Mouse (Mus musculus) midbrain, embryonic 15.5 days (tissue): Measurements from ENCODE around the gene Dnajc30. TPM values are rescaled to one million over a fixed set of nuclear protein-coding genes. Genes with fewer than 3 reads are reported as not detected.

Source experiments
- ATAC-seq: fragments of 200-750 bp; cut with Nextera tagmentation; replicated peaks from 2 replicates; pipeline ENCODE4 v1.8.0; 2017; ENCODE audit warnings: moderate TSS enrichment
- H3K27ac ChIP-seq: fragments of 300-500 bp; sonication (generic); 2 replicates; pipeline ENCODE4 v1.5.1; 2015; ENCODE audit warnings: mild to moderate bottlenecking, inconsistent platforms
- H3K27me3 ChIP-seq: fragments of 300-500 bp; sonication (generic); replicated peaks from 2 replicates; pipeline ENCODE4 v1.6.1; 2015; ENCODE audit warnings: inconsistent platforms
- H3K36me3 ChIP-seq: fragments of 300-500 bp; sonication (generic); replicated peaks from 2 replicates; pipeline ENCODE4 v1.6.1; 2015; ENCODE audit warnings: inconsistent platforms
- H3K4me1 ChIP-seq: fragments of 300-500 bp; sonication (generic); 2 replicates; pipeline ENCODE4 v1.6.1; 2015; ENCODE audit warnings: inconsistent platforms
- H3K4me2 ChIP-seq: fragments of 300-500 bp; sonication (generic); 2 replicates; pipeline ENCODE4 v1.6.1; 2015; ENCODE audit warnings: inconsistent platforms, mild to moderate bottlenecking, moderate library complexity
- H3K4me3 ChIP-seq: fragments of 300-500 bp; sonication (generic); 2 replicates; pipeline ENCODE4 v1.5.1; 2015; ENCODE audit warnings: mild to moderate bottlenecking, inconsistent platforms
- H3K9ac ChIP-seq: fragments of 300-500 bp; sonication (generic); 2 replicates; pipeline ENCODE4 v1.6.1; 2015; ENCODE audit warnings: mild to moderate bottlenecking, inconsistent platforms
- H3K9me3 ChIP-seq: fragments of 300-500 bp; sonication (generic); 2 replicates; pipeline ENCODE4 v1.6.1; 2016; ENCODE audit warnings: inconsistent platforms
- WGBS: fragments of 180-500 bp; shearing (Covaris S2); methylation state at CpG from one replicate; pipeline ENCODE4 v1.1.7; 2015; ENCODE audit warnings: mixed read lengths; 5-methylcytosine and 5-hydroxymethylcytosine counted together
- polyA plus RNA-seq: library from polyadenylated mRNA; unstranded; fragments of >200 nt; fragmentation: Nextera tagmentation; extraction: Ambion mirVana; gene quantifications from 2 replicates; pipeline ENCODE4 v1.2.1, GENCODE M21; 2015

Dnajc30 gene
- 43.4 and 47.8 TPM in 2 replicates for polyA plus RNA-seq

- H3K9ac ChIP-seq: peak within 1 kb of the TSS; percentile 87
- peak within 1 kb of the TSS; percentile 75 for H3K27ac ChIP-seq
- peak within 1 kb of the TSS; percentile 96 for H3K4me3 ChIP-seq
- peaks cover 27% of the 10 kb centered on the region for H3K4me1 ChIP-seq
- peaks cover 20% of the 10 kb centered on the region for H3K36me3 ChIP-seq
- under 1% methylated on average over 51 of the region's 52 CpGs for WGBS
- no peaks in the 10 kb centered on the region for H3K27me3 ChIP-seq
- ATAC-seq: peak; percentile 97
- H3K9me3 ChIP-seq: no peaks in the 10 kb centered on the region
- peak within 1 kb of the TSS; percentile 79 for H3K4me2 ChIP-seq
Measured at GRCm38 (mm10) chr5:135063629-135064381, at the start of gene Dnajc30. Gene Dnajc30, plus strand, starts transcription at chr5:135064202.

GRCm38 (mm10) chr5:135015497-135015896, 48.5 kb upstream of the Dnajc30 start:
- 14% methylated on average over 7 of the region's 7 CpGs for WGBS
- no peaks in the 10 kb centered on the region for H3K9me3 ChIP-seq
- H3K9ac ChIP-seq: no peak overlapping the region
- H3K27me3 ChIP-seq: no peaks in the 10 kb centered on the region
- no peak for ATAC-seq
- no peak overlapping the region for H3K4me3 ChIP-seq
- no peak overlapping the region for H3K4me2 ChIP-seq
- H3K4me1 ChIP-seq: peaks cover 22% of the 10 kb centered on the region
- no peak overlapping the region for H3K27ac ChIP-seq
- no peaks in the 10 kb centered on the region for H3K36me3 ChIP-seq

GRCm38 (mm10) chr5:135016224-135016759, 47.7 kb upstream of the Dnajc30 start:
- 63% methylated on average over 4 of the region's 4 CpGs for WGBS
- Histone ChIP-seq H3K27ac (no peak overlapping the region), H3K9me3 (no peaks in the 10 kb centered on the region), H3K4me1 (peaks cover 14% of the 10 kb centered on the region), H3K9ac (no peak overlapping the region), H3K4me2 (no peak overlapping the region), H3K27me3 (no peaks in the 10 kb centered on the region), H3K4me3 (no peak overlapping the region), H3K36me3 (no peaks in the 10 kb centered on the region)
- no peak for ATAC-seq

GRCm38 (mm10) chr5:135021814-135022213, 42.2 kb upstream of the Dnajc30 start:
- 77% methylated on average over 6 of the region's 6 CpGs for WGBS
- H3K27ac ChIP-seq: no peak overlapping the region
- no peak for ATAC-seq
- H3K36me3 ChIP-seq: no peaks in the 10 kb centered on the region
- no peak overlapping the region for H3K4me2 ChIP-seq
- no peak overlapping the region for H3K9ac ChIP-seq
- H3K4me1 ChIP-seq: peaks cover 22% of the 10 kb centered on the region
- no peaks in the 10 kb centered on the region for H3K27me3 ChIP-seq
- no peak overlapping the region for H3K4me3 ChIP-seq
- no peaks in the 10 kb centered on the region for H3K9me3 ChIP-seq

- ATAC-seq: peak; percentile 92
- WGBS: 1% methylated on average over 54 of the region's 61 CpGs
- no peaks in the 10 kb centered on the region for H3K36me3 ChIP-seq
- H3K9ac ChIP-seq: peak within 1 kb of the TSS; percentile 79
- peaks cover 22% of the 10 kb centered on the region for H3K4me1 ChIP-seq
- H3K4me2 ChIP-seq: peak within 1 kb of the TSS; percentile 84
- peak within 1 kb of the TSS; percentile 81 for H3K4me3 ChIP-seq
- no peaks in the 10 kb centered on the region for H3K9me3 ChIP-seq
- peak within 1 kb of the TSS; percentile 55; the same call in 1 of the 2 replicates for H3K27ac ChIP-seq
- no peaks in the 10 kb centered on the region for H3K27me3 ChIP-seq
Measured at GRCm38 (mm10) chr5:135023344-135024173, 40.4 kb upstream of the Dnajc30 start, which contains the start of gene Stx1a. Gene Stx1a, plus strand, starts transcription at chr5:135023482.

- no peaks in the 10 kb centered on the region for H3K27me3 ChIP-seq
- H3K9ac ChIP-seq: no peak overlapping the region
- WGBS: 75% methylated on average over 11 of the region's 11 CpGs
- no peaks in the 10 kb centered on the region for H3K36me3 ChIP-seq
- H3K27ac ChIP-seq: no peak overlapping the region
- no peak for ATAC-seq
- peak overlapping the region; percentile 84 for H3K4me2 ChIP-seq
- H3K4me1 ChIP-seq: peaks cover 32% of the 10 kb centered on the region
- H3K9me3 ChIP-seq: no peaks in the 10 kb centered on the region
- peak overlapping the region; percentile 81 for H3K4me3 ChIP-seq
Measured at GRCm38 (mm10) chr5:135024665-135025224, 39.3 kb upstream of the Dnajc30 start.

- Histone ChIP-seq H3K27me3 (no peaks in the 10 kb centered on the region), H3K4me2 (peak overlapping the region; percentile 9; the same call in 1 of the 2 replicates), H3K27ac (no peak overlapping the region), H3K4me3 (no peak overlapping the region), H3K4me1 (peaks cover 32% of the 10 kb centered on the region), H3K9ac (no peak overlapping the region), H3K9me3 (no peaks in the 10 kb centered on the region), H3K36me3 (no peaks in the 10 kb centered on the region)
- 22% methylated on average over 7 of the region's 7 CpGs for WGBS
- ATAC-seq: no peak
Measured at GRCm38 (mm10) chr5:135025899-135026298, 38.1 kb upstream of the Dnajc30 start.

GRCm38 (mm10) chr5:135029007-135029854, 34.8 kb upstream of the Dnajc30 start:
- no peak for ATAC-seq
- Histone ChIP-seq H3K36me3 (no peaks in the 10 kb centered on the region), H3K9me3 (no peaks in the 10 kb centered on the region), H3K9ac (no peak overlapping the region), H3K4me2 (no peak overlapping the region), H3K4me3 (no peak overlapping the region), H3K27ac (no peak overlapping the region), H3K27me3 (no peaks in the 10 kb centered on the region), H3K4me1 (peaks cover 22% of the 10 kb centered on the region)
- WGBS: 63% methylated on average over 18 of the region's 18 CpGs

- H3K9me3 ChIP-seq: no peaks in the 10 kb centered on the region
- H3K9ac ChIP-seq: no peak overlapping the region
- H3K27me3 ChIP-seq: no peaks in the 10 kb centered on the region
- WGBS: 94% methylated on average over 5 of the region's 5 CpGs
- H3K4me1 ChIP-seq: peaks cover 10% of the 10 kb centered on the region
- no peak overlapping the region for H3K27ac ChIP-seq
- H3K4me3 ChIP-seq: no peak overlapping the region
- ATAC-seq: no peak
- no peak overlapping the region for H3K4me2 ChIP-seq
- no peaks in the 10 kb centered on the region for H3K36me3 ChIP-seq
Measured at GRCm38 (mm10) chr5:135032581-135032980, 31.4 kb upstream of the Dnajc30 start.

GRCm38 (mm10) chr5:135034593-135034992, 29.4 kb upstream of the Dnajc30 start:
- 96% methylated on average over 2 of the region's 2 CpGs for WGBS
- no peak for ATAC-seq

GRCm38 (mm10) chr5:135035608-135036359, 28.2 kb upstream of the Dnajc30 start:
- Histone ChIP-seq H3K9me3 (no peaks in the 10 kb centered on the region), H3K27ac (no peak overlapping the region), H3K4me1 (no peaks in the 10 kb centered on the region), H3K4me3 (no peak overlapping the region), H3K9ac (no peak overlapping the region), H3K27me3 (no peaks in the 10 kb centered on the region), H3K36me3 (no peaks in the 10 kb centered on the region), H3K4me2 (no peak overlapping the region)
- WGBS: 62% methylated on average over 18 of the region's 18 CpGs
- no peak for ATAC-seq

More at GRCm38 (mm10) chr5:135034593-135034992, 29.4 kb upstream of the Dnajc30 start:
- Histone ChIP-seq H3K27me3 (no peaks in the 10 kb centered on the region), H3K4me2 (no peak overlapping the region), H3K9me3 (no peaks in the 10 kb centered on the region), H3K4me1 (no peaks in the 10 kb centered on the region), H3K4me3 (no peak overlapping the region), H3K9ac (no peak overlapping the region), H3K36me3 (no peaks in the 10 kb centered on the region), H3K27ac (no peak overlapping the region)
